Mouse (Mus musculus): ENCODE results near the gene Rbm20. TPM values are rescaled to one million over a fixed set of nuclear protein-coding genes. Genes with fewer than 3 reads are reported as not detected.
A peak's percentile ranks its signal among the peaks of the same experiment; 100 is the strongest.

Rbm20 gene
- polyA plus RNA-seq, 1 experiment from 2014 or later = 1.2 TPM

DNA sequence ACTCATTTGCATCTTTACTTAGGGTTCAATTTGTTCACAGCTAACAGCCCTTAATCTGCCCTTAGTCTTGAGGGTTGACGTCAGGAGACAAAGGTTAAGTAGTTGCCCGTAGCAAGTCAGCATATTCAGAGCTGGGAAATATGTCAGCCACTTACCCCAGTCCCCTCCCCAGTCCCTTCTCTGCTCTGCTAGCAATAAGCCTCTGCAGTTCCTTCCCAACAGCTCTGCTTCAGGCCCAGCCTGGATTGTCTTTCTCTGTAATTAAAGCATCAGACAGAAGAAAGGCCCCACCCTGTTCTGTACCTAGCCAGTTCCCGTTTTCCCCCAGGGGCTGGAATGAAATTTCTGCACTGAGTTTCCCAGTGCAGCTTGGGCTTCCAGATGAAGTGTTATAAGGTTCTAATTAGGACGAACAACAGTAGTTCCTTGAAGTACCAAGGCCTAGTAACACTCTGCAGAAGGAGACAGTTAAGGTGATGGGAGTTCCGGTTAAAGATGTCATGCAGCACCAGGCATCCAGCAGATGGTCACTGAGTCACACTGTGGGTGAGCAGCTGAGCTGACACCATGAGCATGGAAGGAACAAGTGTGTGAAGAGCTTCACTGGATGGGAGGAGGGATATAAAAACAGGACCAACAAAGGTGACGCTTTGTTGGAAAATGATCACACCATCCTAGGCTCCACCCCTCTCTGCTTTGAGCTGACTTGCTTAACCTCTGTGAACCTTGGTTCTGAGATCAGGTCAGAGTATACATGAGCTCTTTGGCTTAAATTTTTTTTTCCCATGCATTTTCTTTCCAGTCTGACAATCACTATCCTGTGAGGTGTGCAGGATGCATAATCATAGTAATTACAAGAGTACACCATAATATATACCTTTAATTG, 159.7 kb downstream of the Rbm20 start:
- no peak overlapping the region for H3K9ac ChIP-seq (replicated peaks; ENCODE audit: low read depth, low read length)

DNA sequence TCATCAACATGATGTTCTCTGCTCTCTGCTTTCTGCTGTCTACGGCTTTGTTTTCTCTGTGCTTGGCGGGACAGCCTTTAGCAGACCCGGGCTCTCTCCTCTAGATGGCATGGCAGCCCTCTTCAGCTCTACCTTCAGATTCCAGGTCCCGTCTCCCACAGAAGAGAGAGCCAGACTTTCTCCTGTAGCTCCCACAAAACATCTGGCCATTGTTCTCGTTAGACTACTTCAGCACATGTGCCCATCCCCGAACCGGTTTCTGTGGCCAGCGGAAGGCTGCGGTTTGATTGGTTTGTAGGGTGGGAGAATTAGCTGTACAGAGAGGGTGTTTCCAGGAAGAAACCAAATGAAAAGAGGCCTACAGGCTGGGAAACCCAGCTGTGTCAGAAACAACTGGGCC, 161.7 kb downstream of the Rbm20 start:
- no peaks in the 10 kb centered on the region for H3K36me3 ChIP-seq (ENCODE audit: control insufficient read depth, insufficient read depth, low read length)
- WGBS = 78% methylated on average over 9 of the region's 9 CpGs
- no peaks in the 10 kb centered on the region for H3K9me3 ChIP-seq (ENCODE audit: control insufficient read depth, low read length)
- H3K4me3 ChIP-seq (ENCODE audit: low read depth, low read length) = no peak overlapping the region
- ATAC-seq (ENCODE audit: low read depth) = no peak
- H3K4me1 ChIP-seq (ENCODE audit: control insufficient read depth, insufficient read depth, low read length) = 0 out of 2 replicates have a peak, but pooled peaks cover 3% of the 10 kb centered on the region
- H3K27ac ChIP-seq (ENCODE audit: low read depth, low read length) = no peak overlapping the region
- H3K9ac ChIP-seq (replicated peaks; ENCODE audit: low read depth, low read length) = no peak overlapping the region
- no peak overlapping the region for H3K4me2 ChIP-seq (ENCODE audit: low read depth, low read length)
- no peaks in the 10 kb centered on the region for H3K27me3 ChIP-seq (ENCODE audit: control insufficient read depth, insufficient read depth, low read length)

More for the DNA sequence above, 159.7 kb downstream of the Rbm20 start:
- H3K4me3 ChIP-seq (ENCODE audit: low read depth, low read length) = no peak overlapping the region
- ATAC-seq (ENCODE audit: low read depth) = no peak
- H3K4me1 ChIP-seq (ENCODE audit: control insufficient read depth, insufficient read depth, low read length) = 0 out of 2 replicates have a peak, but pooled peaks cover 5% of the 10 kb centered on the region
- no peak overlapping the region for H3K27ac ChIP-seq (ENCODE audit: low read depth, low read length)
- H3K36me3 ChIP-seq (ENCODE audit: control insufficient read depth, insufficient read depth, low read length) = no peaks in the 10 kb centered on the region
- H3K9me3 ChIP-seq (ENCODE audit: control insufficient read depth, low read length) = no peaks in the 10 kb centered on the region
- WGBS = 54% methylated on average over 6 of the region's 6 CpGs
- H3K27me3 ChIP-seq (ENCODE audit: control insufficient read depth, insufficient read depth, low read length) = no peaks in the 10 kb centered on the region
- H3K4me2 ChIP-seq (ENCODE audit: low read depth, low read length) = no peak overlapping the region

DNA sequence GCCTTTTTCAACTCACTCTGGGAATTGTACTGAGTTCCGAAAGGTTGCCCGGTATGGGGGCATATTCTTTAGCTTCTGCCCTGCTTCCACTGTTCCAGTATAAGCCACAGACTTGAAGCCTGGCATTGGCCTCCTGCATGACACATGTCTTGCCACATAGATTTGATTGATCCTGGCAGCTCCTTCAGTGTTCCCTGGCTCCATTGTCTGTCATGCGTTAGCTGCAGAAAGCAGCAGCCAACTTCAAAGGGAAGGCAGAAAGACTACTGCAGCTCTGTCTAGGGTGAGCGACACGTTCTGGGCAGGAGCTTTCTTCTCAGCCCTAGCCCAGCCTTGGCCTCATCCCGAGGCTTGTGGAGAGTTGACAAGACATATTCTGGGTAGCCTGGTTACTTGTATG, 162.7 kb downstream of the Rbm20 start:
- H3K4me1 ChIP-seq (ENCODE audit: control insufficient read depth, insufficient read depth, low read length) = no peaks in the 10 kb centered on the region
- 47% methylated on average over 6 of the region's 6 CpGs for WGBS
- no peak overlapping the region for H3K4me2 ChIP-seq (ENCODE audit: low read depth, low read length)
- H3K27ac ChIP-seq (ENCODE audit: low read depth, low read length) = no peak overlapping the region
- no peak overlapping the region for H3K4me3 ChIP-seq (ENCODE audit: low read depth, low read length)
- H3K27me3 ChIP-seq (ENCODE audit: control insufficient read depth, insufficient read depth, low read length) = no peaks in the 10 kb centered on the region
- no peaks in the 10 kb centered on the region for H3K36me3 ChIP-seq (ENCODE audit: control insufficient read depth, insufficient read depth, low read length)
- H3K9ac ChIP-seq (replicated peaks; ENCODE audit: low read depth, low read length) = no peak overlapping the region
- H3K9me3 ChIP-seq (ENCODE audit: control insufficient read depth, low read length) = no peaks in the 10 kb centered on the region
- no peak for ATAC-seq (ENCODE audit: low read depth)

DNA sequence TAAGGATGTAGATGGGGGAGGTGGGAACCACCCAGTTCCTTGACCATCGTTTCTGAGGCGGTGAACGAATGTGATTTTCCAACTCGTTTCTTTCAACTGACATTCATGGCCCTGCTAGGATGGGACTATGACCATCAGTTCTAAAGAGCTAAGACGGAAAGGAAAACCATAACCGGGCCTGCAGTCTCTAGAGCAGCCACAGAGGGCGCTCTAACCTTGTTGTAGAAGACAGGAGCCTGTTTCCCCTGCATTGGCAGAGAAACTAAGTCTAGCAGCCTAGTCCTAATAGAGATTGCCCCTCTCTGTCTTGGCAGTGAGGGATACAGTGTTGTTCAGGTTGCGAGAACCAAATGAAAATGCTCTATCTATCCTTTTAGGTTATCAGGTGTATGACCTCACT, 164.8 kb downstream of the Rbm20 start:
- no peak for ATAC-seq (ENCODE audit: low read depth)
- Histone ChIP-seq H3K4me2 (ENCODE audit: low read depth, low read length) (no peak overlapping the region), H3K27ac (ENCODE audit: low read depth, low read length) (no peak overlapping the region), H3K36me3 (ENCODE audit: control insufficient read depth, insufficient read depth, low read length) (no peaks in the 10 kb centered on the region), H3K9ac (replicated peaks; ENCODE audit: low read depth, low read length) (no peak overlapping the region), H3K27me3 (ENCODE audit: control insufficient read depth, insufficient read depth, low read length) (no peaks in the 10 kb centered on the region), H3K4me3 (ENCODE audit: low read depth, low read length) (no peak overlapping the region), H3K4me1 (ENCODE audit: control insufficient read depth, insufficient read depth, low read length) (no peaks in the 10 kb centered on the region), H3K9me3 (ENCODE audit: control insufficient read depth, low read length) (no peaks in the 10 kb centered on the region)
- WGBS = 66% methylated on average over 8 of the region's 8 CpGs

GRCm38 (mm10) chr19:53843972-53844371, 166.9 kb downstream of the Rbm20 start:
- ATAC-seq (ENCODE audit: low read depth) = no peak
- no peaks in the 10 kb centered on the region for H3K27me3 ChIP-seq (ENCODE audit: control insufficient read depth, insufficient read depth, low read length)
- WGBS = 94% methylated on average over 8 of the region's 8 CpGs
- no peak overlapping the region for H3K4me3 ChIP-seq (ENCODE audit: low read depth, low read length)
- H3K4me1 ChIP-seq (ENCODE audit: control insufficient read depth, insufficient read depth, low read length) = no peaks in the 10 kb centered on the region
- no peaks in the 10 kb centered on the region for H3K36me3 ChIP-seq (ENCODE audit: control insufficient read depth, insufficient read depth, low read length)
- no peak overlapping the region for H3K9ac ChIP-seq (replicated peaks; ENCODE audit: low read depth, low read length)
- no peaks in the 10 kb centered on the region for H3K9me3 ChIP-seq (ENCODE audit: control insufficient read depth, low read length)
- no peak overlapping the region for H3K4me2 ChIP-seq (ENCODE audit: low read depth, low read length)
- H3K27ac ChIP-seq (ENCODE audit: low read depth, low read length) = no peak overlapping the region

- no peak overlapping the region for H3K9ac ChIP-seq (replicated peaks; ENCODE audit: low read depth, low read length)
- H3K36me3 ChIP-seq (ENCODE audit: control insufficient read depth, insufficient read depth, low read length) = no peaks in the 10 kb centered on the region
- no peak overlapping the region for H3K4me2 ChIP-seq (ENCODE audit: low read depth, low read length)
- WGBS = 85% methylated on average over 10 of the region's 10 CpGs
- no peak overlapping the region for H3K4me3 ChIP-seq (ENCODE audit: low read depth, low read length)
- ATAC-seq (ENCODE audit: low read depth) = no peak
- peaks cover 15% of the 10 kb centered on the region for H3K4me1 ChIP-seq (ENCODE audit: control insufficient read depth, insufficient read depth, low read length)
- no peak overlapping the region for H3K27ac ChIP-seq (ENCODE audit: low read depth, low read length)
- H3K27me3 ChIP-seq (ENCODE audit: control insufficient read depth, insufficient read depth, low read length) = no peaks in the 10 kb centered on the region
- H3K9me3 ChIP-seq (ENCODE audit: control insufficient read depth, low read length) = no peaks in the 10 kb centered on the region
These were observed 171.3 kb downstream of the Rbm20 start for GRCm38 (mm10) chr19:53848272-53848995.

DNA sequence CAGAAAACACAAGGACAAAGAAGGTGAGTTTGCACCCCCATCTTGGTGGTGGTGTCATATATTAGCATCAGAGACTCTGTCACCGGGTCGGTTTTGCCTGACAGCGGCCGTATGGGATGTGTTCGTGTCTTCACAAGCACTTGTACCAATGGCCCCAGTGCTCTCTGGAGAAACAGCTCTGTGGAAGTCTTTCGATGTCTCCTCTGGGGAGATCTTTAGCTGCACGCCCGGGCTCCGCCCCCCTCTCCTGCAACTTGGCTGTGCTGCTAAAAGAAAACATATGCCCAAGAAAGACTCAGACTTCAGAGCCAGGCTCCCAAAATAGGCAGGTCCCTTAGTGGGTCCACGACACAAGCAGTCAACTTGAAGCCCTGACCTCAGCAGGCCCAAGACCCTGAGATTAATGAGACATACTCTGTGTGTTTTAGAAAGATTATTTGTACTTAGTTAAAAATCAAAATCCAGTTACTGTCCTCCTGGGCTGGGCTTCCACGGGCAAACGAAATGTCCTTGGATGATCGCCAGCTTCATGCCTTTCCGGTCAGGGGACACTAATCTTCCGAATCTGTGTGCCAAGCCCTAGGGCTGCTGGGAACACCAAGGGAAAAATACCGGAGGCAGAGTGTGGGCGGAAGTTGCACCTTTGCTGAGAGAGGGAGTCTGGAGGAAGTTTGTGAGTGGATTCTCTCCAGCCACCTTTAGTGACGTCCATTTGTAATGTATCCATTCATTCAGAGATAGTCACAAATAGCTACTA, 173.2 kb downstream of the Rbm20 start:
- no peaks in the 10 kb centered on the region for H3K27me3 ChIP-seq (ENCODE audit: control insufficient read depth, insufficient read depth, low read length)
- no peak overlapping the region for H3K9ac ChIP-seq (replicated peaks; ENCODE audit: low read depth, low read length)
- no peak overlapping the region for H3K4me2 ChIP-seq (ENCODE audit: low read depth, low read length)
- H3K36me3 ChIP-seq (ENCODE audit: control insufficient read depth, insufficient read depth, low read length) = no peaks in the 10 kb centered on the region
- no peak overlapping the region for H3K4me3 ChIP-seq (ENCODE audit: low read depth, low read length)
- H3K4me1 ChIP-seq (ENCODE audit: control insufficient read depth, insufficient read depth, low read length) = peaks cover 19% of the 10 kb centered on the region
- no peaks in the 10 kb centered on the region for H3K9me3 ChIP-seq (ENCODE audit: control insufficient read depth, low read length)
- 55% methylated on average over 18 of the region's 18 CpGs for WGBS
- no peak overlapping the region for H3K27ac ChIP-seq (ENCODE audit: low read depth, low read length)
- ATAC-seq (ENCODE audit: low read depth) = no peak

DNA sequence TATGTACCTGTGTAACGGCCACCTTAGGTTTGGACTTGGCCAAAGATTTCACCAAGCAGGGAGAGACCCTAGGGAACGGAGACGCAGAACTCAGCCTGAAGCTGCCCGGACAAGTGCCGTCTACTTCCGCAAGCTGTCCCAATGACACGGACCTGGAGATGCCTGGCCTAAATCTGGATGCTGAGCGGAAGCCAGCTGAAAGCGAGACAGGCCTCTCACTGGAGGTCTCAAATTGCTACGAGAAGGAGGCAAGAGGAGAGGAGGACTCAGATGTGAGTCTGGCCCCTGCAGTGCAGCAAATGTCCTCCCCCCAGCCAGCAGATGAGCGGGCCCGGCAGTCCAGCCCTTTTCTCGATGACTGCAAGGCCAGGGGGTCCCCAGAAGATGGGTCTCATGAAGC, 174.2 kb downstream of the Rbm20 start:
- no peak for ATAC-seq (ENCODE audit: low read depth)
- Histone ChIP-seq H3K9me3 (ENCODE audit: control insufficient read depth, low read length) (no peaks in the 10 kb centered on the region), H3K9ac (replicated peaks; ENCODE audit: low read depth, low read length) (no peak overlapping the region), H3K27ac (ENCODE audit: low read depth, low read length) (peak overlapping the region; percentile 86; the same call in 1 of the 2 replicates), H3K4me1 (ENCODE audit: control insufficient read depth, insufficient read depth, low read length) (peaks cover 19% of the 10 kb centered on the region), H3K4me3 (ENCODE audit: low read depth, low read length) (no peak overlapping the region), H3K36me3 (ENCODE audit: control insufficient read depth, insufficient read depth, low read length) (no peaks in the 10 kb centered on the region), H3K27me3 (ENCODE audit: control insufficient read depth, insufficient read depth, low read length) (no peaks in the 10 kb centered on the region), H3K4me2 (ENCODE audit: low read depth, low read length) (no peak overlapping the region)
- 86% methylated on average over 13 of the region's 13 CpGs for WGBS
